Mouse (Mus musculus) G1E (cell line): ENCODE results near the gene Rrm2.

Experiments used
- CTCF ChIP-seq: IDR thresholded peaks from 2 replicates; pipeline ENCODE4 v1.5.1; 2012; ENCODE audit warnings: low read depth, low read length, inconsistent platforms, mixed read lengths
- GATA1 ChIP-seq: IDR thresholded peaks from 2 replicates; pipeline ENCODE4 v1.6.1; 2012; ENCODE audit warnings: borderline replicate concordance, low read length, inconsistent platforms, mixed read lengths
- TAL1 ChIP-seq: conservative IDR thresholded peaks from 2 replicates; pipeline ENCODE4 v1.6.1; 2012; ENCODE audit warnings: low read depth, low read length, inconsistent platforms, mixed read lengths

GRCm38 (mm10) chr12:24747297-24747696, 39.3 kb downstream of the Rrm2 start:
- TF ChIP-seq CTCF (no peak), TAL1 (no peak), GATA1 (no peak)
